Mouse (Mus musculus) cortical plate, adult 2 months (tissue): ENCODE measurements around the gene Gm13103.
"Not testable (repeated sequence)": the region's sequence is repeated elsewhere in the genome, so short reads cannot be mapped to it uniquely, and the experiment has no call there.

Source experiments
- CTCF ChIP-seq: fragments of 200-500 bp; IDR thresholded peaks from 2 replicates; pipeline ENCODE4 v1.5.1; 2011; ENCODE audit warnings: mild to moderate bottlenecking, control low read depth, low read length; ENCODE audit not compliant: insufficient read depth; ENCODE audit errors: extremely low read depth
- POLR2A ChIP-seq: fragments of 200-500 bp; IDR thresholded peaks from 2 replicates; pipeline ENCODE4 v1.6.1; 2011; ENCODE audit warnings: mild to moderate bottlenecking, low read length, control low read depth; ENCODE audit not compliant: insufficient read depth; ENCODE audit errors: extremely low read depth

- TF ChIP-seq CTCF, POLR2A: not testable (repeated sequence)
These were observed at the start of gene Gm13103 for GRCm38 (mm10) chr4:143846197-143846596.
